Mouse (Mus musculus) liver, postnatal 0 days (tissue): Measurements from ENCODE around the gene Zg16. TPM values are rescaled to one million over a fixed set of nuclear protein-coding genes. Genes with fewer than 3 reads are reported as not detected.
A peak's percentile ranks its signal among the peaks of the same experiment; 100 is the strongest.

Experiments
- ATAC-seq: fragments of 200-750 bp; cut with Nextera tagmentation; 2 replicates; pipeline ENCODE4 v1.8.0; 2017; ENCODE audit warnings: mild to moderate bottlenecking, moderate library complexity
- DNase-seq: peaks from one replicate; pipeline ENCODE4 v3.0.0-alpha.2; 2016
- H3K27ac ChIP-seq: fragments of 300-500 bp; sonication (generic); 2 replicates; pipeline ENCODE4 v1.5.1; 2014; ENCODE audit warnings: antibody characterized with exemption, moderate library complexity, mild to moderate bottlenecking, low read depth
- H3K27me3 ChIP-seq: fragments of 300-500 bp; sonication (generic); 2 replicates; pipeline ENCODE4 v1.6.1; 2014; ENCODE audit warnings: low read length, control low read depth, mixed read lengths; ENCODE audit not compliant: insufficient read depth
- H3K36me3 ChIP-seq: fragments of 300-500 bp; sonication (generic); replicated peaks from 2 replicates; pipeline ENCODE4 v1.6.1; 2014; ENCODE audit warnings: mild to moderate bottlenecking, control low read depth, low read length, moderate library complexity, mixed read lengths; ENCODE audit not compliant: insufficient read depth
- H3K4me1 ChIP-seq: fragments of 300-500 bp; sonication (generic); 2 replicates; pipeline ENCODE4 v1.6.1; 2014; ENCODE audit warnings: antibody characterized with exemption, mild to moderate bottlenecking, control low read depth; ENCODE audit not compliant: insufficient read depth
- H3K4me2 ChIP-seq: fragments of 300-500 bp; sonication (generic); 2 replicates; pipeline ENCODE4 v1.6.1; 2014; ENCODE audit warnings: low read depth, mild to moderate bottlenecking, low read length, moderate library complexity, mixed read lengths
- H3K4me3 ChIP-seq: fragments of 300-500 bp; sonication (generic); 2 replicates; pipeline ENCODE4 v1.5.1; 2014; ENCODE audit warnings: low read depth, low read length
- H3K9ac ChIP-seq: fragments of 300-500 bp; sonication (generic); replicated peaks from 2 replicates; pipeline ENCODE4 v1.6.1; 2014; ENCODE audit warnings: mild to moderate bottlenecking, moderate library complexity
- H3K9me3 ChIP-seq: fragments of 300-500 bp; sonication (generic); 2 replicates; pipeline ENCODE4 v1.6.1; 2016; ENCODE audit warnings: mild to moderate bottlenecking, control low read depth, low read length, mixed read lengths
- CTCF ChIP-seq: sonication (generic); IDR thresholded peaks from 2 replicates; pipeline ENCODE4 v1.5.1; 2016; ENCODE audit warnings: antibody characterized with exemption, low read depth
- EP300 ChIP-seq: IDR thresholded peaks from 2 replicates; pipeline ENCODE4 v1.6.1; 2016; ENCODE audit warnings: antibody characterized with exemption, low read depth, mild to moderate bottlenecking
- WGBS: fragments of 180-500 bp; shearing (Covaris S2); extraction: QIAGEN DNeasy Blood & Tissue Kit; methylation state at CpG from one replicate; pipeline ENCODE4 v1.1.7; 2014; ENCODE audit not compliant: insufficient replicate concordance; 5-methylcytosine and 5-hydroxymethylcytosine counted together
- polyA plus RNA-seq: library from polyadenylated mRNA; unstranded; fragments of >200 nt; fragmentation: Nextera tagmentation; extraction: Ambion mirVana; gene quantifications from 2 replicates; pipeline ENCODE4 v1.2.1, GENCODE M21; 2015

Zg16 gene
- polyA plus RNA-seq, 1 experiment from 2014 or later, result 0.59 TPM

DNA sequence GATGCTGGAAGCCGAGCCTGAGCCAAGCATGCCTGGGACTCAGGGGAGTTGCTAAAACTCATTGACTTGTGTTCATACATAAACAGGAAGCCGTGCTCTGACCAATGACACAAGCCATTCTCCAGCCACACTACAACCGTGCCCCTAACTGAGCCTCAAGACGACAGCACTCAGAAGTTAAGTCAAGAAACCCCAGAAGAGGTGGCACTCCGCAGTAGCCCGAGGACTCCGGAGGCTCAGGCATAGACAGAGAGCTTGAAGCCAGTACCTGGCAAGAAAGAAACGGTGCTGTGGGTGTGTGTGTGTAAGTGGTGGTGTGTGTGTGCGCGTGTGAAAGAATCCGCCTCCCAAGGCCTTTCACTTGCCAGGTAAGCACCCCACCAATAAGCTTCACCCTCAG lies 27.8 kb upstream of the Zg16 start:
- Histone ChIP-seq H3K4me1 (peaks cover 34% of the 10 kb centered on the region), H3K9ac (no peak overlapping the region), H3K27ac (no peak overlapping the region), H3K27me3 (no peaks in the 10 kb centered on the region), H3K9me3 (no peaks in the 10 kb centered on the region), H3K36me3 (no peaks in the 10 kb centered on the region), H3K4me3 (no peak overlapping the region), H3K4me2 (no peak overlapping the region)
- TF ChIP-seq EP300, result no peak
- no peak for TF ChIP-seq CTCF
- ATAC-seq (no peak), DNase-seq (no peak)
- WGBS, result 64% methylated on average over 11 of the region's 11 CpGs

DNA sequence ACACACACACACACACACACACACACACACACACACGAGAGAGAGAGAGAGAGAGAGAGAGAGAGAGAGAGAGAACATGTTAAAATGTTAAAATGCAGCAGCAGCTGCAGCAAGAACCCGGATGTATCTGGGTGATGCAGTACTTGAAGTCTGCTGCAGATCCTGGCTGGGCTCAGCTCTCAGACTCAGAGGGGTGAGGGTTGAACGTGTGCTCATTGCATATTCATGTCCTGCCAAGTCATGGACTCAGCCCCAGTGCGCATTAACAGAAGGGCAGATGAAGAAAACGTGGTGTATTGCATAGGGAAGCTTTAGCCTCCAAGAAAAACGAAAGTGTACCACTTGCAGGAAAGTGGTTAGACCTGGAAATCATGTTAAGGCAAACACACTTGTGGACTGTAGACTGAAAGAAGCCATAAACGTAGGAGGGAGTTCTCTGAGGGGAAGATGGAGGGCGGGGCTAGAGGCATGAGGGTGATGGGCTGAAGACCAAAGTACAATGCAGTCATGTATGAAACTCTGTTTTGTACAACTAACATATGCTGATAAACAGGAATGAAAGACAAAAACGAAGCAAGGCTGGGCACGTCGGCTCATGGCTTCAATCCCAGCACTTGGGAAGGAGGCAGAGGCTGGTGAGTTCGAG lies 26.6 kb upstream of the Zg16 start:
- Histone ChIP-seq H3K9ac (no peak overlapping the region; the same call in 1 of the 2 replicates), H3K36me3 (no peaks in the 10 kb centered on the region), H3K9me3 (no peaks in the 10 kb centered on the region), H3K4me3 (no peak overlapping the region), H3K4me1 (peaks cover 27% of the 10 kb centered on the region), H3K4me2 (peak overlapping the region; percentile 35), H3K27me3 (no peaks in the 10 kb centered on the region), H3K27ac (peak overlapping the region; percentile 17; the same call in 1 of the 2 replicates)
- no peak for TF ChIP-seq CTCF
- DNase-seq, result no peak
- ATAC-seq, result no peak
- 41% methylated on average over 11 of the region's 12 CpGs for WGBS

DNA sequence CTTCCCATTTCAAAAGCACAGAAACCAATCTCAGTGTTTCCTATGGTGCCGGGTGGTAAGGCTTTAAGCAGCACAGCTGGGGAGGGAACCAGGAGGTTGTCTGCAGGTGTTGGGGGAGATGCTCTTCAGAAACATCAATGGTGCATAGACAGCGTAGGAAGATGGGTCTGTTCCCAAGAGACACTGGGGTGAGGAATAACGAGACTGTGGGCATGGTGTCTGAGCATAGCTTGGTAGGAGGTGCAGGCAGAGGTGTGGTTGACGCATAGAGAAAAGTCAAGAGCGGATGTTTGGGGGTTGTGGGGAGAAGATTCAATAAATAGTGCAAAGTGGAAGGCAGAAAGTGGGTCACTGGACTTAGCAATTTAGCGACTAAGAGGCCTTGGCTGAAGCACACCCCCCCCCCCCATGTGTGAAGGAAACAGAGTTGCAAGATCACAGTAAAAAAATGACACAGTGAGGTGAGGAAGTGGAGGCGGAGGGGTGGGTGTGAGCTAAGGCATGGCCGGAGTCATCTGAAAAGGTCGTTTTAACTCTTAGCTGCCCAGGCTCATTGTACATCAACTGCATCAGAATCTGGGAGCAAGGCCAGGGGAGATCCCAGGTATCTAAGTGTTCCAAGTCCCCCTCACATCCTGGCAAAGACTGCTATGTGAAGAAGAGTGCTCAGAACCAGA lies 25.9 kb upstream of the Zg16 start:
- Histone ChIP-seq H3K27me3 (no peaks in the 10 kb centered on the region), H3K4me3 (no peak overlapping the region), H3K4me2 (peak overlapping the region; percentile 35), H3K9ac (no peak overlapping the region), H3K36me3 (no peaks in the 10 kb centered on the region), H3K27ac (peak overlapping the region; percentile 45; the same call in 1 of the 2 replicates), H3K4me1 (peaks cover 20% of the 10 kb centered on the region), H3K9me3 (no peaks in the 10 kb centered on the region)
- DNase-seq, result no peak
- ATAC-seq, result no peak
- WGBS, result 31% methylated on average over 9 of the region's 9 CpGs
- TF ChIP-seq CTCF (no peak), EP300 (no peak)

DNA sequence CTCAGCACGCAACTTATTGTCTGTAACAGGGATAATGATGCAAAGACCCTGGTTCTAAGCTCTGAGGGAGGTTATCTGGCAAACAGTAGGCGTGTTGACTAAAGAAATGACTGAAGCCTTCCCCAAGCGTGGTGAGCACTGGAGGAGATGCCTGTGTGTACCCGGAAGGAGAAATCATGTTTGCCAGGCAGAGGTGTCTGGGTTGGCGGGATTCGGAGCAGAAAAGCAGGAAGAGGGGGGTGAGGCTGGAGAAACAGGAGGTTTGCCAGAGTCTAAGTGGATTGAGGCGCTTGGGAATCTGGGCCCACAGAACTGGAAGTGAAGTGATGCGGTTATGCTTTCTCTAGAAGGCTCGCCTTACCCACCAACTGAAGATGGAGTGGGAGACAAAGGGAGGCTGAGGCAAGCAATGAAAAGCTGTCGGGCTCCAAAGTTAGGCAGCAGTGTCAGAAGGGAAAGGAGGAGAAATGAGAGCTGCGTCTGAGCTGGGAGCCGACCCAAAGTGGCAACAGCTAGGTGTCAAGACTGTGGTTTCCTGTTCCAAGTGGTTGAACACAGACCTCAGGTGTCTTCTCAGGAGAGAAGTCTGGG lies 25.2 kb upstream of the Zg16 start:
- H3K9ac ChIP-seq, result no peak overlapping the region
- H3K9me3 ChIP-seq, result no peaks in the 10 kb centered on the region
- H3K4me3 ChIP-seq, result no peak overlapping the region
- no peaks in the 10 kb centered on the region for H3K27me3 ChIP-seq
- no peak for DNase-seq
- H3K36me3 ChIP-seq, result no peaks in the 10 kb centered on the region
- no peak for ATAC-seq
- no peak for TF ChIP-seq EP300
- no peak for TF ChIP-seq CTCF
- 64% methylated on average over 12 of the region's 12 CpGs for WGBS
- 0 out of 2 replicates have a peak overlapping the region, but pooled peaks have one; percentile 35 for H3K4me2 ChIP-seq
- H3K4me1 ChIP-seq, result peaks cover 18% of the 10 kb centered on the region
- H3K27ac ChIP-seq, result peak overlapping the region; percentile 45; the same call in 1 of the 2 replicates

DNA sequence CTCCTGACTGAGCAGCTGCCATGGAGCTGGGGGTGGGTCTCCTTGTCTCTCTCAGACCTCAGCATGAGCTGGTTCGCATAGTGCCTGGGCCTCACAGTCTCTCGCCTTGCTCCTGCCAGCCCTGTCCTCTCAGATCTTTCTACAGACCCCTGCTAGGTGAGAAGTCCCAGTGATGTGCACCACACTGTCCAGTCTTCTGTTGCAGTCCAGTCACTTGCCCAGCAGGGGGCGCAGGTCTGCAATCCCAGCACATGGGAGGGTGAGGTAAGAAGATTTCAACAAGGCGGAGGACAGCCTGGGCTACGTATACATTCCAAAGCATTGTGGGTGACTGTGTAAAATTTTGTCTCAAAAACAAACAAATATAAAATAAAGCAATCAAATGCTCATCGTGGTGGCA lies 24.3 kb upstream of the Zg16 start:
- DNase-seq (peak; percentile 86), ATAC-seq (peak; percentile 50)
- H3K36me3 ChIP-seq, result 0 out of 2 replicates have a peak, but pooled peaks cover 3% of the 10 kb centered on the region
- 37% methylated on average over 5 of the region's 6 CpGs for WGBS
- no peaks in the 10 kb centered on the region for H3K27me3 ChIP-seq
- no peak overlapping the region for H3K9ac ChIP-seq
- no peak overlapping the region for H3K4me2 ChIP-seq
- no peak overlapping the region for H3K4me3 ChIP-seq
- H3K9me3 ChIP-seq, result no peaks in the 10 kb centered on the region
- TF ChIP-seq CTCF (peak; percentile 96), EP300 (no peak)
- no peak overlapping the region for H3K27ac ChIP-seq
- peaks cover 18% of the 10 kb centered on the region for H3K4me1 ChIP-seq

DNA sequence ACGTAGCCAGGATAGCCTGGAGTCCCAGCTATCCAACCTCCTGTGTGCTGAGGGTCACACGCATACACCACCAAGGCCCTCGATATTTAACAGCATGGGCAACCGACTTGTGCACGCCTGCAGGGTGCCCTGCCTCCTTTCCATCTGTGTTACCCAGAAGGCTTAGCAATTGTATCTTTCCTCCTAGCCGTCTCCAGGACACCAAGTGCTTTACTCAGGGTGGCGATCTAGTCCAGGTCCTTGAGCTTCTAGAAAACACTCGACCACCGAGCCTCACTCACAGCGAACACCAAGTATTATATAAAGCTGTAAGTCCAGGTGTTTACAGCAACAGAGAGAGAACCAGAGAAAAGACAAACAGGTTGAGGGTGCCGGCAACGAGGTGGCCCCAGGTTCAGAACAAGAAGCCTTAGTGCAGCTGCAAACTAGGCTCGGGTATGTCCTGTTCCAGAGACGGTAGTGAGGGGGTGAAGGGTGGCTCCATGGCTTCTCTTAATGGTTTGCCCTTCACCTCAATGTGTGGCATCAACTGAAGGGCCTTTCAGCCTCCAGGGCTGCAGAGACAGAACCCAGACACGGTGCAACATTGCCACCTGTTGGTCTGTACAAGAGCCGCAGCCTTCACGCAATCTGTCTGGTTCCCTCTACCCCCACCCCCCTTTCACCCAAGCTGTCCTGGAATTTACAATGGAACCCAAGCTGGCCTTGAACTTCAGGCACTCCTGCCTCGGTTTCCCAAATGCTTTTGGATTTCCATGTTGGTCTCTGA lies 23.3 kb upstream of the Zg16 start:
- Histone ChIP-seq H3K27me3 (no peaks in the 10 kb centered on the region), H3K27ac (no peak overlapping the region), H3K9ac (no peak overlapping the region), H3K4me3 (no peak overlapping the region), H3K9me3 (no peaks in the 10 kb centered on the region), H3K36me3 (0 out of 2 replicates have a peak, but pooled peaks cover 3% of the 10 kb centered on the region), H3K4me2 (no peak overlapping the region), H3K4me1 (peaks cover 16% of the 10 kb centered on the region)
- peak; percentile 56 for ATAC-seq
- 47% methylated on average over 18 of the region's 18 CpGs for whole genome bisulfite sequencing
- DNase-seq, result peak; percentile 79
- TF ChIP-seq EP300 (no peak), CTCF (peak; percentile 96)
